Mouse (Mus musculus): Measurements from ENCODE around the gene Kpnb1. TPM values are rescaled to one million over a fixed set of nuclear protein-coding genes. Genes with fewer than 3 reads are reported as not detected.
"Not testable (repeated sequence)": the region's sequence is repeated elsewhere in the genome, so short reads cannot be mapped to it uniquely, and the experiment has no call there.

Kpnb1 gene
- 100 to 1,000 TPM; 126 to 131 (median 130) TPM for total RNA-seq (2022)

GRCm38 (mm10) chr11:97187764-97188642, at the start of gene Kpnb1:
TSS of gene Kpnb1 (minus strand) at chr11:97187881.
- DNase-seq (ENCODE audit: low spot score in 2 of 2) = peak; percentile 97 to 99

GRCm38 (mm10) chr11:97232436-97232835, 44.8 kb upstream of the Kpnb1 start:
- DNase-seq (ENCODE audit: low spot score in 2 of 2) = no peak

- no peak for DNase-seq (ENCODE audit: low spot score in 2 of 2)
Observed at GRCm38 (mm10) chr11:97229396-97229795, 41.7 kb upstream of the Kpnb1 start.

GRCm38 (mm10) chr11:97228985-97229384, 41.3 kb upstream of the Kpnb1 start:
- DNase-seq (ENCODE audit: low spot score in 2 of 2) = no peak

- DNase-seq (ENCODE audit: low spot score in 2 of 2) = no peak
Observed at GRCm38 (mm10) chr11:97226131-97226530, 38.5 kb upstream of the Kpnb1 start.

- no peak for DNase-seq (ENCODE audit: low spot score in 2 of 2)
Observed at GRCm38 (mm10) chr11:97223485-97223884, 35.8 kb upstream of the Kpnb1 start.

GRCm38 (mm10) chr11:97221611-97222010, 33.9 kb upstream of the Kpnb1 start:
- DNase-seq (ENCODE audit: low spot score in 2 of 2) = no peak

- no peak for DNase-seq (ENCODE audit: low spot score in 2 of 2)
Observed at GRCm38 (mm10) chr11:97220211-97220610, 32.5 kb upstream of the Kpnb1 start.

GRCm38 (mm10) chr11:97214411-97214810, 26.7 kb upstream of the Kpnb1 start:
- DNase-seq (ENCODE audit: low spot score in 2 of 2) = no peak

- no peak for DNase-seq (ENCODE audit: low spot score in 2 of 2)
Observed at GRCm38 (mm10) chr11:97210728-97211400, 23.2 kb upstream of the Kpnb1 start.

GRCm38 (mm10) chr11:97207011-97207422, 19.3 kb upstream of the Kpnb1 start:
- DNase-seq (ENCODE audit: low spot score in 2 of 2) = no peak

- DNase-seq (ENCODE audit: low spot score in 2 of 2) = no peak
Observed at GRCm38 (mm10) chr11:97199519-97199918, 11.8 kb upstream of the Kpnb1 start.

- DNase-seq (ENCODE audit: low spot score in 2 of 2) = no peak
Observed at GRCm38 (mm10) chr11:97198601-97199000, 10.9 kb upstream of the Kpnb1 start.

- DNase-seq (ENCODE audit: low spot score in 2 of 2) = no peak
Observed at GRCm38 (mm10) chr11:97197021-97197420, 9.3 kb upstream of the Kpnb1 start.

GRCm38 (mm10) chr11:97196541-97196940, 8.9 kb upstream of the Kpnb1 start:
- no peak for DNase-seq (ENCODE audit: low spot score in 2 of 2)

GRCm38 (mm10) chr11:97192621-97192951, 4.9 kb upstream of the Kpnb1 start:
- no peak for DNase-seq (ENCODE audit: low spot score in 2 of 2)

GRCm38 (mm10) chr11:97191915-97192620, 4.4 kb upstream of the Kpnb1 start:
- DNase-seq (ENCODE audit: low spot score in 2 of 2) = no peak

- DNase-seq (ENCODE audit: low spot score in 2 of 2) = no peak
Observed at GRCm38 (mm10) chr11:97190992-97191391, 3.3 kb upstream of the Kpnb1 start.

- DNase-seq (ENCODE audit: low spot score in 2 of 2) = not testable (repeated sequence)
Observed at GRCm38 (mm10) chr11:97189645-97190044, 2.0 kb upstream of the Kpnb1 start.

- no peak for DNase-seq (ENCODE audit: low spot score in 2 of 2)
Observed at GRCm38 (mm10) chr11:97189231-97189630, 1.6 kb upstream of the Kpnb1 start.

- no peak for DNase-seq (ENCODE audit: low spot score in 2 of 2)
Observed at GRCm38 (mm10) chr11:97188643-97188955, 918 bp upstream of the Kpnb1 start.
